Mouse (Mus musculus) small intestine, adult 2 months (tissue): ENCODE measurements at regions not wholly inside any gene's neighbourhood (a gene's known extent, or its start where the extent isn't known, plus 50 kb on each side); places are given as distances from the start of the nearest gene placed in this dataset.

Source experiments
- H3K27ac ChIP-seq: fragments of 200-500 bp; 2 replicates; pipeline ENCODE4 v1.5.1; 2012; ENCODE audit warnings: low read depth, low read length, control low read depth, inconsistent platforms; ENCODE audit not compliant: insufficient read depth
- H3K27me3 ChIP-seq: fragments of 200-500 bp; 2 replicates; pipeline ENCODE4 v1.6.1; 2012; ENCODE audit warnings: mild to moderate bottlenecking, moderate library complexity, low read length, inconsistent platforms; ENCODE audit not compliant: control insufficient read depth, insufficient read depth
- H3K36me3 ChIP-seq: fragments of 200-500 bp; 2 replicates; pipeline ENCODE4 v1.6.1; 2012; ENCODE audit warnings: mild to moderate bottlenecking, low read length, control low read depth, inconsistent platforms; ENCODE audit not compliant: control insufficient read depth, insufficient read depth
- H3K4me1 ChIP-seq: fragments of 200-500 bp; 2 replicates; pipeline ENCODE4 v1.6.1; 2012; ENCODE audit warnings: low read length, inconsistent platforms, mixed read lengths; ENCODE audit not compliant: control insufficient read depth, insufficient read depth, insufficient read length
- H3K4me3 ChIP-seq: fragments of 200-500 bp; 2 replicates; pipeline ENCODE4 v1.5.1; 2012; ENCODE audit warnings: low read depth, mild to moderate bottlenecking, control low read depth, inconsistent platforms, low read length, moderate library complexity
- CTCF ChIP-seq: fragments of 200-500 bp; IDR thresholded peaks from 2 replicates; pipeline ENCODE4 v1.5.1; 2012; ENCODE audit warnings: low read depth, mild to moderate bottlenecking, control low read depth, inconsistent platforms, low read length, moderate library complexity, mixed read lengths; ENCODE audit not compliant: insufficient replicate concordance, insufficient read length; ENCODE audit errors: extremely low read depth
- POLR2A ChIP-seq: fragments of 200-500 bp; IDR thresholded peaks from 2 replicates; pipeline ENCODE4 v1.6.1; 2012; ENCODE audit warnings: low read depth, mild to moderate bottlenecking, control low read depth, inconsistent platforms, low read length, moderate library complexity
- WGBS: fragments of 180-500 bp; shearing (Covaris S2); methylation state at CpG from one replicate; pipeline ENCODE4 v1.1.7; 2018; 5-methylcytosine and 5-hydroxymethylcytosine counted together

GRCm38 (mm10) chr11:114535900-114536299 lies 132.4 kb upstream of the Rpl38 start:
- TF ChIP-seq POLR2A (no peak), CTCF (no peak)
- Histone ChIP-seq H3K36me3 (no peaks in the 10 kb centered on the region), H3K4me3 (no peak overlapping the region), H3K27me3 (no peaks in the 10 kb centered on the region; the same call in 1 of the 2 replicates), H3K27ac (no peak overlapping the region), H3K4me1 (no peaks in the 10 kb centered on the region)
- WGBS, result 63% methylated on average over 9 of the region's 9 CpGs

- no peak overlapping the region for H3K4me3 ChIP-seq
- H3K4me1 ChIP-seq, result no peaks in the 10 kb centered on the region
- no peak overlapping the region for H3K27ac ChIP-seq
- 86% methylated on average over 7 of the region's 7 CpGs for WGBS
- no peaks in the 10 kb centered on the region for H3K36me3 ChIP-seq
- no peaks in the 10 kb centered on the region; the same call in 1 of the 2 replicates for H3K27me3 ChIP-seq
- TF ChIP-seq POLR2A (no peak), CTCF (no peak)
Measured at GRCm38 (mm10) chr11:114534436-114534835, 133.9 kb upstream of the Rpl38 start.

DNA sequence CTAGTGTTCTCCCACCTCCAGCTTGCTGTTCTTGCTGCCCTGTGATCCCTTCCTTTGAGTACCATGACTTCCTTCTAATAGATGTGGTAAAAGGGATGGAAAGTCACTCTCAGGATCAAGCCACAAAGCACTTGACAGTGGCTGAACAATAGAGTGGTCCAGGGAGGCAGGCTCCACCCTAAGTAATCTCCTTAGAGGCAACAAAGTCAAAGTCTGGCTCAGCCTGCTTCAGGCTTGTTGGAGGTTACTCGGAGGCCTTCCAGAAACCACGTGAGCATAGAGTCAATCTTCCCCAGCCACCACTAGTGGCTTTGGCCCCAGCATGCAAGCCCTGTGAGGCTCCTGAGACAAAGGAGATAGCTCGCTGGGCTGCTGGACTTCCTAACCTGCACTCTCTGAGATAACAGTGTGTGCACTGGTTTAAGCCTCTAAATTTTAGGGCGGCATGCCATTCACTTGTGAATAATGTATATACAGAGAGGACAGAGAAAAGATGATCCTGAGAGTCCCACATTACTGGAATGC lies 137.0 kb upstream of the Rpl38 start:
- Histone ChIP-seq H3K27ac (no peak overlapping the region), H3K27me3 (no peaks in the 10 kb centered on the region; the same call in 1 of the 2 replicates), H3K4me1 (no peaks in the 10 kb centered on the region), H3K36me3 (no peaks in the 10 kb centered on the region), H3K4me3 (no peak overlapping the region)
- TF ChIP-seq POLR2A (no peak), CTCF (no peak)
- 44% methylated on average over 4 of the region's 4 CpGs for WGBS

DNA sequence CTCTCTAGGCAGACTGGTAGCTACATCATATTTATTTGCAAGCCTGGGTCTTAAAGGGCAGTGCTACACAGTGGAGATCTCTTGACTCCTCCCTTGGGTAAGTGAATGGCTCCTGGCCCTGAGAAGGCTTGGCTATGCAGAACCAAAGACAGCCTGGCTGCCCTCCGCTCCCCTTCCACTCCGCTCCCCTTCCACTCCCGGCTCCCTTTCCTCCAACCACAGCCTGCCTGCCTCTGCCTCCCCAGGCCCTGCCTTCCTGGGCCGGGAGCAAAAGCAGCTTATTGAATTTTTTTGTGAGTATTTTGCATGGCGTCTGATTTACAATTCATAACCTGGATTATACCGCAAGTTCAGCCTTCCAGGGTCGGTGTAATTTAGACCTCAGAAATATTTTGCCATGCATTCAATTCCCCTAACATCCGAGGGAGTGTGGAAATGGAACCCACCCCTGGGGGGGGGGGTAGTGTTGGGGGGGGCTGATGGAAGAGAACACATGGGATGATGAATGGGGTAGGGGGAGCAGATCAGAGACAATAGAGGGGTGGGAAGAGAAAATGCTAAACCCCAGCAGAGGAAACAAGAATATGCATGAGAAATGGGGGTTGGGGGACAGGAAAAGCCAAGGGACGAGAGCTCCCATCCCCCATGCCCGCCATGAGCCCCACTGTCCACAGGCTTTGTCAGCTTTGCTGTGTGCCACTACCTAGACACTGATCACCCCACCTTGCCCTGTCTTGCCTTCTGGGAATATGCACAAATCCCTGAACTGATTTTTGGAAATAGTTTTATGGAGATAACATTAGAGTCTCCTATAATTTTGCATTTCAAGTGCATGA lies 139.2 kb upstream of the Rpl38 start:
- WGBS, result 62% methylated on average over 10 of the region's 10 CpGs
- H3K27ac ChIP-seq, result no peak overlapping the region
- no peak for TF ChIP-seq POLR2A
- no peak for TF ChIP-seq CTCF

GRCm38 (mm10) chr11:114523444-114524238 lies 144.7 kb upstream of the Rpl38 start:
- H3K4me1 ChIP-seq, result no peaks in the 10 kb centered on the region
- H3K27me3 ChIP-seq, result no peaks in the 10 kb centered on the region
- TF ChIP-seq CTCF (peak; percentile 79; the same call in 1 of the 2 replicates), POLR2A (no peak)
- H3K27ac ChIP-seq, result no peak overlapping the region
- WGBS, result 43% methylated on average over 6 of the region's 6 CpGs
- no peak overlapping the region for H3K4me3 ChIP-seq
- no peaks in the 10 kb centered on the region for H3K36me3 ChIP-seq

More for the DNA sequence above, 139.2 kb upstream of the Rpl38 start:
- Histone ChIP-seq H3K36me3 (no peaks in the 10 kb centered on the region), H3K27me3 (no peaks in the 10 kb centered on the region; the same call in 1 of the 2 replicates), H3K4me3 (no peak overlapping the region), H3K4me1 (no peaks in the 10 kb centered on the region)

GRCm38 (mm10) chr11:114515278-114515677 lies 153.0 kb upstream of the Rpl38 start:
- TF ChIP-seq POLR2A (no peak), CTCF (no peak)
- Histone ChIP-seq H3K4me3 (no peak overlapping the region), H3K4me1 (no peaks in the 10 kb centered on the region), H3K27ac (no peak overlapping the region), H3K27me3 (no peaks in the 10 kb centered on the region), H3K36me3 (no peaks in the 10 kb centered on the region)
- WGBS, result 39% methylated on average over 4 of the region's 4 CpGs

GRCm38 (mm10) chr11:114514126-114514525 lies 154.2 kb upstream of the Rpl38 start:
- H3K27me3 ChIP-seq, result no peaks in the 10 kb centered on the region
- no peaks in the 10 kb centered on the region for H3K36me3 ChIP-seq
- no peaks in the 10 kb centered on the region for H3K4me1 ChIP-seq
- no peak for TF ChIP-seq CTCF
- TF ChIP-seq POLR2A, result no peak
- 73% methylated on average over 2 of the region's 2 CpGs for WGBS
- no peak overlapping the region for H3K27ac ChIP-seq
- no peak overlapping the region for H3K4me3 ChIP-seq
